Mouse (Mus musculus) embryonic facial prominence, embryonic 10.5 days (tissue): Measurements from ENCODE around the gene Spns3. TPM values are rescaled to one million over a fixed set of nuclear protein-coding genes. Genes with fewer than 3 reads are reported as not detected.
A peak's percentile ranks its signal among the peaks of the same experiment; 100 is the strongest.

ENCODE experiments used
- DNase-seq: peaks from one replicate; pipeline ENCODE4 v3.0.0-alpha.2; 2017; ENCODE audit warnings: low spot score
- H3K27ac ChIP-seq: fragments of 300-500 bp; sonication (generic); replicated peaks from 2 replicates; pipeline ENCODE4 v1.5.1; 2016; ENCODE audit warnings: mild to moderate bottlenecking
- H3K27me3 ChIP-seq: fragments of 300-500 bp; sonication (generic); replicated peaks from 2 replicates; pipeline ENCODE4 v1.6.1; 2016; ENCODE audit warnings: low read depth, mild to moderate bottlenecking; ENCODE audit not compliant: poor library complexity, severe bottlenecking
- H3K36me3 ChIP-seq: fragments of 300-500 bp; sonication (generic); replicated peaks from 2 replicates; pipeline ENCODE4 v1.6.1; 2016; ENCODE audit warnings: mild to moderate bottlenecking, moderate library complexity
- H3K4me1 ChIP-seq: fragments of 300-500 bp; sonication (generic); 2 replicates; pipeline ENCODE4 v1.6.1; 2016
- H3K4me3 ChIP-seq: fragments of 300-500 bp; sonication (generic); 2 replicates; pipeline ENCODE4 v1.5.1; 2016; ENCODE audit warnings: mild to moderate bottlenecking, moderate library complexity
- H3K9me3 ChIP-seq: fragments of 300-500 bp; sonication (generic); 2 replicates; pipeline ENCODE4 v1.6.1; 2016; ENCODE audit warnings: mild to moderate bottlenecking
- WGBS: fragments of 180-500 bp; shearing (Covaris S2); methylation state at CpG from one replicate; pipeline ENCODE4 v1.1.7; 2016; 5-methylcytosine and 5-hydroxymethylcytosine counted together
- polyA plus RNA-seq: library from polyadenylated mRNA; unstranded; fragments of >200 nt; fragmentation: Nextera tagmentation; extraction: Ambion mirVana; gene quantifications from 2 replicates; pipeline ENCODE4 v1.2.1, GENCODE M21; 2016

Gene Spns3
- polyA plus RNA-seq, 1 experiment from 2014 or later = 0.04 TPM

GRCm38 (mm10) chr11:72485960-72486359 lies 64.3 kb downstream of the Spns3 start:
- Histone ChIP-seq H3K27me3 (peaks cover 56% of the 10 kb centered on the region), H3K36me3 (no peaks in the 10 kb centered on the region), H3K4me3 (no peak overlapping the region), H3K9me3 (no peaks in the 10 kb centered on the region), H3K27ac (no peak overlapping the region), H3K4me1 (peaks cover 36% of the 10 kb centered on the region)
- WGBS = 68% methylated on average over 11 of the region's 11 CpGs
- no peak for DNase-seq

GRCm38 (mm10) chr11:72485157-72485556 lies 65.1 kb downstream of the Spns3 start:
- Histone ChIP-seq H3K27ac (no peak overlapping the region), H3K36me3 (no peaks in the 10 kb centered on the region), H3K27me3 (peaks cover 48% of the 10 kb centered on the region), H3K4me3 (no peak overlapping the region), H3K4me1 (peaks cover 36% of the 10 kb centered on the region), H3K9me3 (no peaks in the 10 kb centered on the region)
- 68% methylated on average over 5 of the region's 5 CpGs for WGBS
- no peak for DNase-seq

GRCm38 (mm10) chr11:72484549-72484948 lies 65.8 kb downstream of the Spns3 start:
- Histone ChIP-seq H3K4me3 (no peak overlapping the region), H3K27ac (no peak overlapping the region), H3K9me3 (no peaks in the 10 kb centered on the region), H3K36me3 (no peaks in the 10 kb centered on the region), H3K27me3 (peaks cover 42% of the 10 kb centered on the region), H3K4me1 (peaks cover 32% of the 10 kb centered on the region)
- no peak for DNase-seq
- 50% methylated on average over 6 of the region's 6 CpGs for WGBS

- Histone ChIP-seq H3K9me3 (no peaks in the 10 kb centered on the region), H3K4me1 (peaks cover 40% of the 10 kb centered on the region), H3K4me3 (no peak overlapping the region), H3K36me3 (no peaks in the 10 kb centered on the region), H3K27ac (0 out of 2 replicates have a peak overlapping the region, but pooled peaks have one; percentile 3), H3K27me3 (peaks cover 16% of the 10 kb centered on the region)
- DNase-seq = no peak
- WGBS = 89% methylated on average over 4 of the region's 4 CpGs
These were observed 68.4 kb downstream of the Spns3 start for GRCm38 (mm10) chr11:72481952-72482351.

GRCm38 (mm10) chr11:72481313-72481712 lies 69.0 kb downstream of the Spns3 start:
- WGBS = 76% methylated on average over 5 of the region's 5 CpGs
- peak overlapping the region; percentile 63; the same call in 1 of the 2 replicates for H3K27ac ChIP-seq
- no peaks in the 10 kb centered on the region for H3K9me3 ChIP-seq
- H3K4me3 ChIP-seq = no peak overlapping the region
- no peaks in the 10 kb centered on the region for H3K36me3 ChIP-seq
- peaks cover 43% of the 10 kb centered on the region for H3K4me1 ChIP-seq
- no peak for DNase-seq
- 0 out of 2 replicates have a peak, but pooled peaks cover 9% of the 10 kb centered on the region for H3K27me3 ChIP-seq

- no peak for DNase-seq
- no peaks in the 10 kb centered on the region for H3K27me3 ChIP-seq
- H3K27ac ChIP-seq = no peak overlapping the region
- no peaks in the 10 kb centered on the region for H3K36me3 ChIP-seq
- no peaks in the 10 kb centered on the region for H3K9me3 ChIP-seq
- no peak overlapping the region for H3K4me3 ChIP-seq
- 80% methylated on average over 2 of the region's 2 CpGs for WGBS
- H3K4me1 ChIP-seq = peaks cover 44% of the 10 kb centered on the region
These were observed 70.8 kb downstream of the Spns3 start for GRCm38 (mm10) chr11:72479499-72479898.

- DNase-seq = no peak
- no peak overlapping the region for H3K27ac ChIP-seq
- WGBS = 66% methylated on average over 6 of the region's 6 CpGs
- peaks cover 54% of the 10 kb centered on the region for H3K4me1 ChIP-seq
- H3K4me3 ChIP-seq = no peak overlapping the region
- no peaks in the 10 kb centered on the region for H3K36me3 ChIP-seq
- H3K27me3 ChIP-seq = no peaks in the 10 kb centered on the region
- H3K9me3 ChIP-seq = no peaks in the 10 kb centered on the region
These were observed 72.1 kb downstream of the Spns3 start for GRCm38 (mm10) chr11:72478228-72478627.

GRCm38 (mm10) chr11:72477653-72478052 lies 72.7 kb downstream of the Spns3 start:
- Histone ChIP-seq H3K36me3 (no peaks in the 10 kb centered on the region), H3K9me3 (no peaks in the 10 kb centered on the region), H3K27me3 (no peaks in the 10 kb centered on the region), H3K27ac (no peak overlapping the region), H3K4me1 (peaks cover 57% of the 10 kb centered on the region), H3K4me3 (no peak overlapping the region)
- DNase-seq = no peak
- 88% methylated on average over 1 of the region's 1 CpGs for WGBS

GRCm38 (mm10) chr11:72477182-72477581 lies 73.1 kb downstream of the Spns3 start:
- H3K4me3 ChIP-seq = no peak overlapping the region
- H3K36me3 ChIP-seq = no peaks in the 10 kb centered on the region
- no peak for DNase-seq
- H3K4me1 ChIP-seq = peaks cover 61% of the 10 kb centered on the region
- H3K27me3 ChIP-seq = no peaks in the 10 kb centered on the region
- peak overlapping the region; percentile 60 for H3K27ac ChIP-seq
- WGBS = 41% methylated on average over 5 of the region's 5 CpGs
- H3K9me3 ChIP-seq = no peaks in the 10 kb centered on the region

GRCm38 (mm10) chr11:72476074-72476625 lies 74.2 kb downstream of the Spns3 start:
- no peaks in the 10 kb centered on the region for H3K27me3 ChIP-seq
- H3K27ac ChIP-seq = peak overlapping the region; percentile 52
- DNase-seq = no peak
- H3K4me1 ChIP-seq = peaks cover 61% of the 10 kb centered on the region
- WGBS = 76% methylated on average over 7 of the region's 7 CpGs
- no peak overlapping the region for H3K4me3 ChIP-seq
- H3K9me3 ChIP-seq = no peaks in the 10 kb centered on the region
- no peaks in the 10 kb centered on the region for H3K36me3 ChIP-seq

- DNase-seq = no peak
- peaks cover 63% of the 10 kb centered on the region for H3K4me1 ChIP-seq
- peak overlapping the region; percentile 52 for H3K27ac ChIP-seq
- no peaks in the 10 kb centered on the region for H3K36me3 ChIP-seq
- 75% methylated on average over 7 of the region's 7 CpGs for WGBS
- no peaks in the 10 kb centered on the region for H3K27me3 ChIP-seq
- H3K9me3 ChIP-seq = no peaks in the 10 kb centered on the region
- H3K4me3 ChIP-seq = no peak overlapping the region
These were observed 74.9 kb downstream of the Spns3 start for GRCm38 (mm10) chr11:72475408-72475807.

GRCm38 (mm10) chr11:72474926-72475325 lies 75.4 kb downstream of the Spns3 start:
- peak overlapping the region; percentile 52 for H3K27ac ChIP-seq
- H3K9me3 ChIP-seq = no peaks in the 10 kb centered on the region
- 75% methylated on average over 3 of the region's 3 CpGs for WGBS
- H3K27me3 ChIP-seq = no peaks in the 10 kb centered on the region
- H3K4me1 ChIP-seq = peaks cover 68% of the 10 kb centered on the region
- no peak overlapping the region for H3K4me3 ChIP-seq
- H3K36me3 ChIP-seq = no peaks in the 10 kb centered on the region
- DNase-seq = no peak

GRCm38 (mm10) chr11:72473540-72473939 lies 76.8 kb downstream of the Spns3 start:
- H3K36me3 ChIP-seq = no peaks in the 10 kb centered on the region
- DNase-seq = peak; percentile 44
- H3K27ac ChIP-seq = peak overlapping the region; percentile 54
- H3K9me3 ChIP-seq = no peaks in the 10 kb centered on the region
- H3K27me3 ChIP-seq = no peaks in the 10 kb centered on the region
- WGBS = 85% methylated on average over 4 of the region's 4 CpGs
- H3K4me1 ChIP-seq = peaks cover 74% of the 10 kb centered on the region
- H3K4me3 ChIP-seq = no peak overlapping the region
